Mouse (Mus musculus) ES-E14 (cell line): ENCODE data around the gene Ado.

Experiments
- CHD2 ChIP-seq: IDR thresholded peaks from 2 replicates; pipeline ENCODE4 v1.6.1; 2014; ENCODE audit warnings: mild to moderate bottlenecking, low read depth, low read length, inconsistent platforms
- ZC3H11A ChIP-seq: IDR thresholded peaks from 2 replicates; pipeline ENCODE4 v1.6.1; 2012; ENCODE audit warnings: low read depth, mild to moderate bottlenecking, inconsistent platforms, low read length, borderline replicate concordance
- ZNF384 ChIP-seq: IDR thresholded peaks from 2 replicates; pipeline ENCODE4 v1.6.1; 2012; ENCODE audit warnings: low read depth, low read length, inconsistent platforms

DNA sequence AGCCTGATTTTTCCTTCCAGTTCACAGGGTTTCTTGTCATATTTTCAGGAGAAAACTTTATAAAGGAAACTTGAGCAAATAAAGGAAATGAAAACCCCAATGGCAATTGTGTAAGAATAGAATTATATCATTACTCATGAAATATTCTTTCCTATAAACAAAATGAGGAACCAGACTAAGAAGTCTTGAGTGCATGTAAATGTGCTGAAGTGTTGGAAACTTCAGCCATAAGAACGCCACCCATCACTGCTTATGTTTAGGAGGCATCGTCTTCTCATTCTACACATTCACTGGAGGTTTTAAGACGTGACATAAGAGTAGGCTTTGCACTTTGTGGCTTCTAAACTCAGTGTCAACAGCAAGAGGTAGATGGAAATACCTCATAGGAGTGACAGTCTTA is 46.5 kb upstream of the Ado start:
- no peak for TF ChIP-seq ZC3H11A
- no peak for TF ChIP-seq ZNF384
- no peak for TF ChIP-seq CHD2
